Mouse (Mus musculus): Measurements from ENCODE around the gene Psg27. TPM values are rescaled to one million over a fixed set of nuclear protein-coding genes. Genes with fewer than 3 reads are reported as not detected.
"Not testable (repeated sequence)": the region's sequence is repeated elsewhere in the genome, so short reads cannot be mapped to it uniquely, and the experiment has no call there.

The Psg27 gene
- polyA plus RNA-seq (2015; fragmentation: Nextera tagmentation; extraction: Ambion mirVana): not detected in 2 replicates

GRCm38 (mm10) chr7:18567205-18567604 lies at the start of gene Psg27:
TSS of gene Psg27 (minus strand) at chr7:18567305.
- no peaks in the 10 kb centered on the region for H3K27me3 ChIP-seq (replicated peaks)
- no peak within 1 kb of the TSS for H3K4me3 ChIP-seq
- no peak for ATAC-seq (replicated peaks)
- H3K36me3 ChIP-seq (replicated peaks): no peaks in the 10 kb centered on the region
- WGBS: 85% methylated on average over 3 of the region's 3 CpGs
- H3K27ac ChIP-seq: no peak within 1 kb of the TSS
- no peaks in the 10 kb centered on the region for H3K4me1 ChIP-seq
- H3K4me2 ChIP-seq: no peak within 1 kb of the TSS
- H3K9ac ChIP-seq: no peak within 1 kb of the TSS
- peaks cover 2% of the 10 kb centered on the region; the same call in 1 of the 2 replicates for H3K9me3 ChIP-seq

- 75% methylated on average over 2 of the region's 2 CpGs for whole genome bisulfite sequencing
- H3K9ac ChIP-seq; H3K36me3 ChIP-seq (replicated peaks); H3K4me2 ChIP-seq; H3K4me3 ChIP-seq; H3K4me1 ChIP-seq; H3K27ac ChIP-seq; H3K27me3 ChIP-seq (replicated peaks); H3K9me3 ChIP-seq; ATAC-seq (replicated peaks): not testable (repeated sequence)
Observed at GRCm38 (mm10) chr7:18616401-18616800, 49.3 kb upstream of the Psg27 start, which contains the start of gene Psg23. TSS of gene Psg23 (minus strand) at chr7:18616501.

DNA sequence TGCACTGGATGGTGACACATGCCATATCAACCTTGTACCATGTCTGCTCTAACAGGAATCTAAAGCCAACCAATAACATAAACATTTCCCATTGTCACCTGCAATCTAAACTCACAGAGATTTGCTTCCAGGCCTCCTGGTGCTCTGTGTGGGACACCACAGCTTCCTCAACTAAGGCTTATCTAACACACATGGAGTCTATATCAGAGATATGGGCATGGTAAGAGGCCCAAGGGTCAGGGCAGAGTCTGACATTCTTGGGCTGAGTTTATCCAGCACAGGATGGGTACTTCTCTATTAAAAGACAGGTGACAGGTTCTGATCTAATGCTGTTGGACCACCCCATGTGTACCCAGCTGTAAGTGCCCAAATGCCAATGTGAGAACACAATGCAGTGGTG lies 7.3 kb downstream of the Psg27 start:
- H3K9me3 ChIP-seq: peaks cover 2% of the 10 kb centered on the region; the same call in 1 of the 2 replicates
- H3K36me3 ChIP-seq (replicated peaks): no peaks in the 10 kb centered on the region
- no peaks in the 10 kb centered on the region for H3K27me3 ChIP-seq (replicated peaks)
- H3K9ac ChIP-seq: no peak overlapping the region
- no peak overlapping the region for H3K27ac ChIP-seq
- no peak overlapping the region for H3K4me2 ChIP-seq
- no peak for ATAC-seq (replicated peaks)
- H3K4me3 ChIP-seq: no peak overlapping the region
- no peaks in the 10 kb centered on the region for H3K4me1 ChIP-seq

DNA sequence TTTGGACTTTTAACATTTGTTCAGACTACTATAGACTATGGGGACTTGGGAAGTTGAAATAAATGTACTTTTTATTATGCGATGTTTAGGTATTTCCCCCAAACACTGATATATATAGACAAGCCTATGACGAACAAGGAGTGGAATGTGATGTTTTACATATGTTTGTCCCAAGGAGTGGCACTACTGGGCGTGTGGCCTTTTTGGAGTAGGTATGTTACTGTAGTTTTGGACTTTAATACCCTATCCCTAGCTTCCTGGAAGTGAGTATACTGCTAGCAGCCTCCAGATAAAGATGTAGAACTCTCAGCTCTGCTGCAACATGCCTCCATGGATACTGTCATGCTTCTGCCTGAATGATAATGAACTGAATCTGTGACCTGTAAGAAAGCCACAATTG lies 11.4 kb downstream of the Psg27 start:
- H3K9me3 ChIP-seq; H3K9ac ChIP-seq; H3K36me3 ChIP-seq (replicated peaks); H3K4me2 ChIP-seq; H3K27ac ChIP-seq; H3K4me1 ChIP-seq; H3K27me3 ChIP-seq (replicated peaks); H3K4me3 ChIP-seq; ATAC-seq (replicated peaks): not testable (repeated sequence)
- 84% methylated on average over 3 of the region's 3 CpGs for WGBS

GRCm38 (mm10) chr7:18533420-18533819 lies 33.7 kb downstream of the Psg27 start:
- H3K4me1 ChIP-seq: no peaks in the 10 kb centered on the region
- H3K9me3 ChIP-seq: no peaks in the 10 kb centered on the region; the same call in 1 of the 2 replicates

GRCm38 (mm10) chr7:18532169-18532568 lies 34.9 kb downstream of the Psg27 start, which contains the start of gene Psg25:
TSS of gene Psg25 (minus strand) at chr7:18532269.
- 79% methylated on average over 1 of the region's 1 CpGs for WGBS
- Histone ChIP-seq H3K9ac (no peak within 1 kb of the TSS), H3K9me3 (no peaks in the 10 kb centered on the region; the same call in 1 of the 2 replicates), H3K36me3 (replicated peaks) (no peaks in the 10 kb centered on the region), H3K27me3 (replicated peaks) (no peaks in the 10 kb centered on the region), H3K4me1 (no peaks in the 10 kb centered on the region), H3K27ac (no peak within 1 kb of the TSS), H3K4me3 (no peak within 1 kb of the TSS), H3K4me2 (no peak within 1 kb of the TSS)
- no peak for ATAC-seq (replicated peaks)

More at GRCm38 (mm10) chr7:18533420-18533819, 33.7 kb downstream of the Psg27 start:
- no peak overlapping the region for H3K27ac ChIP-seq
- H3K36me3 ChIP-seq (replicated peaks): no peaks in the 10 kb centered on the region
- no peak for ATAC-seq (replicated peaks)
- H3K4me2 ChIP-seq: no peak overlapping the region
- WGBS: 47% methylated on average over 3 of the region's 3 CpGs
- no peak overlapping the region for H3K4me3 ChIP-seq
- no peaks in the 10 kb centered on the region for H3K27me3 ChIP-seq (replicated peaks)
- no peak overlapping the region for H3K9ac ChIP-seq

- Histone ChIP-seq H3K36me3 (replicated peaks) (no peaks in the 10 kb centered on the region), H3K4me3 (no peak overlapping the region), H3K4me2 (no peak overlapping the region), H3K27ac (no peak overlapping the region), H3K27me3 (replicated peaks) (no peaks in the 10 kb centered on the region), H3K9ac (no peak overlapping the region), H3K9me3 (no peaks in the 10 kb centered on the region), H3K4me1 (no peaks in the 10 kb centered on the region)
- no peak for ATAC-seq (replicated peaks)
- 92% methylated on average over 8 of the region's 8 CpGs for WGBS
Observed at GRCm38 (mm10) chr7:18524668-18525067, 42.4 kb downstream of the Psg27 start.

DNA sequence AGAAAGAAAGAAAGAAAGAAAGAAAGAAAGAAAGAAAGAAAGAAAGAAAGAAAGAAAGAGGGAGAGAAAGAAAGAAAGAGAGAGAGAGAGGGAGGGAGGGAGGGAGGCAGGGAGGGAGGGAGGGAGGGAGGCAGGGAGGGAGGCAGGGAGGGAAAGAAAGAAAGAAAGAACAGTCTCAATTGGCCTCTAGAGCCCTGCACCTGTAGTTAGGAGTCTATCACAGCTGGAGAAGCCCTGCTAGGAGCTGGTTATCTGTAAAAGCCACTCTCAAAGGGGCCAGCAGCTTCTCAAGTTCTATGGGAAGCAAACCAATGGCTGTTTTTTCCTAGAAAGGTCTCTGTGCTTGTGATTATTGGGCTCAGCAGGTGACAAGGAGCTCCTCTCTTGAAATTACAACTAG lies 54.3 kb downstream of the Psg27 start:
- H3K27me3 ChIP-seq (replicated peaks); H3K4me1 ChIP-seq; H3K4me3 ChIP-seq; H3K9me3 ChIP-seq; H3K4me2 ChIP-seq; H3K27ac ChIP-seq; H3K9ac ChIP-seq; ATAC-seq (replicated peaks); H3K36me3 ChIP-seq (replicated peaks): not testable (repeated sequence)

DNA sequence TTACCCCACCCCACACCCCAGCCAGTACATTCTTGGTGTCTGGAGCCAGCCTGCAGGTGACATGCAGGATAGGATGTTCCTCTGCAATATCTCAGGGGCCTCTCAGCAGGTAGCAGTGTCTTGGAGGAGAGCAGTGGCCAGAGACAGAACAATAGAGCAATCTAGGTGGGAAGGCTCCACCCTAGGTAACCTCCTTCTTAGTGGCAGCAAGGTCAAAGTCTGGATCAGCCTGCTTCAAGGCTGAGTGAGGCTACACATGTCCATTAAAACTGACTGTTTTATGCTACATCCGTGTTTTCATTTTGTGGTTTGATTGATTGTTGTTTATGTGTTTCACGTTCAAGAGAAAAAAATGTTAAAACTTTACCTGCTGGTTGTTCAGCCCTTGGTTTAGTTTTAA lies 54.7 kb downstream of the Psg27 start:
- ATAC-seq (replicated peaks); H3K27me3 ChIP-seq (replicated peaks): not testable (repeated sequence)
- WGBS: 69% methylated on average over 2 of the region's 2 CpGs

DNA sequence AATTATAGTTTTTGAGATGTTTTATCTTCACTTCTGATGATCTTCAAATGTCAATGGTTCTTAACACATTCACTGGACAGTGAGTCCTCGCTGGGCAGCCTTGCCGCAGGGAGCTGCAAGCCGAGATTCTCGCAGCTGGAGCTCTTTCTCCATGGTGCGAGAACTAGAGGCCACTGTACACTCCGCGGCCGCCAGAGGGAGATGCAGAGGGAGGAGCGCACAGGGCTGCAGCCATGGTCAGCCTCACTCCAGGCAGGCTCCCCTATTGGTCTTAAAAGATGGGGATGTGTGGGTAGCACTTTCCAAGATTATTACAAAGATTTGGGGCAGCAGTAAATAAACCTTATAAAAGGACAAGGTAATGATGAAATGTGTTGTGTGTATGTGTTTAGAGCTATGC lies 55.6 kb downstream of the Psg27 start:
- H3K36me3 ChIP-seq (replicated peaks): no peaks in the 10 kb centered on the region
- 16% methylated on average over 9 of the region's 9 CpGs for WGBS
- H3K9ac ChIP-seq: no peak overlapping the region
- H3K27me3 ChIP-seq (replicated peaks): no peaks in the 10 kb centered on the region
- no peaks in the 10 kb centered on the region for H3K9me3 ChIP-seq
- H3K4me2 ChIP-seq: no peak overlapping the region
- no peak overlapping the region for H3K4me3 ChIP-seq
- no peak for ATAC-seq (replicated peaks)
- H3K4me1 ChIP-seq: no peaks in the 10 kb centered on the region
- no peak overlapping the region for H3K27ac ChIP-seq

More for the DNA sequence above, 54.7 kb downstream of the Psg27 start:
- H3K9ac ChIP-seq; H3K27ac ChIP-seq; H3K36me3 ChIP-seq (replicated peaks); H3K4me2 ChIP-seq; H3K4me3 ChIP-seq; H3K9me3 ChIP-seq; H3K4me1 ChIP-seq: not testable (repeated sequence)

Other genes starting within 250 kb of the Psg27 start
- gene Psg18, start 212.3 kb downstream of the Psg27 start, polyA plus RNA-seq (2015; fragmentation: Nextera tagmentation; extraction: Ambion mirVana): not detected in 2 replicates
- not detected in 2 replicates for gene Psg28, start 135.3 kb downstream of the Psg27 start, polyA plus RNA-seq (2015; fragmentation: Nextera tagmentation; extraction: Ambion mirVana)
- gene Psg26, start 83.1 kb downstream of the Psg27 start, polyA plus RNA-seq (2015; fragmentation: Nextera tagmentation; extraction: Ambion mirVana): not detected in 2 replicates
- gene Psg25, start 35.0 kb downstream of the Psg27 start, polyA plus RNA-seq (2015; fragmentation: Nextera tagmentation; extraction: Ambion mirVana): not detected in 2 replicates
- gene Psg23, start 49.2 kb upstream of the Psg27 start, polyA plus RNA-seq (2015; fragmentation: Nextera tagmentation; extraction: Ambion mirVana): not detected in 2 replicates
- not detected in 2 replicates for gene Psg21, start 89.4 kb upstream of the Psg27 start, polyA plus RNA-seq (2015; fragmentation: Nextera tagmentation; extraction: Ambion mirVana)
- not detected in 2 replicates for gene Psg20, start 118.9 kb upstream of the Psg27 start, polyA plus RNA-seq (2015; fragmentation: Nextera tagmentation; extraction: Ambion mirVana)
- gene Psg22, start 150.8 kb upstream of the Psg27 start, polyA plus RNA-seq (2015; fragmentation: Nextera tagmentation; extraction: Ambion mirVana): not detected in 2 replicates
- gene Psg19, start 231.2 kb upstream of the Psg27 start, polyA plus RNA-seq (2015; fragmentation: Nextera tagmentation; extraction: Ambion mirVana): not detected in 2 replicates